Mouse (Mus musculus) liver, embryonic 11.5 days (tissue): Measurements from ENCODE around the gene Ptpn5. TPM values are rescaled to one million over a fixed set of nuclear protein-coding genes. Genes with fewer than 3 reads are reported as not detected.

Experiments
- ATAC-seq: fragments of 200-750 bp; cut with Nextera tagmentation; replicated peaks from 2 replicates; pipeline ENCODE4 v1.8.0; 2017; ENCODE audit warnings: moderate number of reproducible peaks, mild to moderate bottlenecking, moderate TSS enrichment, moderate library complexity; ENCODE audit not compliant: low FRiP score
- DNase-seq: peaks from one replicate; pipeline ENCODE4 v3.0.0-alpha.2; 2017; ENCODE audit warnings: low spot score
- H3K27ac ChIP-seq: fragments of 300-500 bp; sonication (generic); 2 replicates; pipeline ENCODE4 v1.5.1; 2014; ENCODE audit warnings: mild to moderate bottlenecking, low read depth, low read length, control low read depth
- H3K27me3 ChIP-seq: fragments of 300-500 bp; sonication (generic); replicated peaks from 2 replicates; pipeline ENCODE4 v1.6.1; 2014; ENCODE audit warnings: low read length, mixed read lengths; ENCODE audit not compliant: control insufficient read depth, insufficient read depth
- H3K36me3 ChIP-seq: fragments of 300-500 bp; sonication (generic); 2 replicates; pipeline ENCODE4 v1.6.1; 2014; ENCODE audit warnings: mild to moderate bottlenecking, low read length, moderate library complexity, mixed read lengths; ENCODE audit not compliant: control insufficient read depth, insufficient read depth
- H3K4me1 ChIP-seq: fragments of 300-500 bp; sonication (generic); replicated peaks from 2 replicates; pipeline ENCODE4 v1.6.1; 2014; ENCODE audit warnings: low read length, mixed read lengths; ENCODE audit not compliant: control insufficient read depth, insufficient read depth
- H3K4me2 ChIP-seq: fragments of 300-500 bp; sonication (generic); 2 replicates; pipeline ENCODE4 v1.6.1; 2014; ENCODE audit warnings: mild to moderate bottlenecking, control low read depth, moderate library complexity
- H3K4me3 ChIP-seq: fragments of 300-500 bp; sonication (generic); 2 replicates; pipeline ENCODE4 v1.5.1; 2014; ENCODE audit warnings: low read depth, low read length, control low read depth
- H3K9ac ChIP-seq: fragments of 300-500 bp; sonication (generic); 2 replicates; pipeline ENCODE4 v1.6.1; 2014; ENCODE audit warnings: low read depth, low read length, control low read depth
- H3K9me3 ChIP-seq: fragments of 300-500 bp; sonication (generic); 2 replicates; pipeline ENCODE4 v1.6.1; 2016; ENCODE audit warnings: low read length, inconsistent platforms, mixed read lengths; ENCODE audit not compliant: control insufficient read depth
- WGBS: fragments of 180-500 bp; shearing (Covaris S2); extraction: QIAGEN DNeasy Blood & Tissue Kit; methylation state at CpG from one replicate; pipeline ENCODE4 v1.1.7; 2014; 5-methylcytosine and 5-hydroxymethylcytosine counted together
- polyA plus RNA-seq: library from polyadenylated mRNA; unstranded; fragments of >200 nt; fragmentation: Nextera tagmentation; extraction: Ambion mirVana; gene quantifications from 2 replicates; pipeline ENCODE4 v1.2.1, GENCODE M21; 2014

Ptpn5 gene
- polyA plus RNA-seq, 1 experiment from 2014 or later: 0.10 TPM

DNA sequence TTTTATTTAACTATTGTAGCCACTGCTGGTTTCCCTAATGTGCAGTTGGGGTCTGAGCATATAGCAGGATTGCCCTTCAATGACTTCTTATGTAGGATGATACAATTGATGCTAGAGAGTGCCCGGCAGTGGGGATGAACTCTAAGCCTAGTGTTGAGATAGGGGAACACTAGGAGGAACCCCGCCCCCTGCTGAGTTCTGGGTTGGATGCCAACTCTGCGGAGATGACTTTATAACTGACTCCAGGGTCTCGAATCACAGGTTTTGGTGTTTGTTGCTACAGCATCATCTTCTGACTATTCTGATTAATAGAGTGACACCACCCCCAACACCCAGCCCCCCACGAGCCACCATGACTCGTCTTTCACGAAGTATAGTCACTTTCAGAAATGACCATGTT, 14.8 kb upstream of the Ptpn5 start:
- 82% methylated on average over 7 of the region's 7 CpGs for WGBS

DNA sequence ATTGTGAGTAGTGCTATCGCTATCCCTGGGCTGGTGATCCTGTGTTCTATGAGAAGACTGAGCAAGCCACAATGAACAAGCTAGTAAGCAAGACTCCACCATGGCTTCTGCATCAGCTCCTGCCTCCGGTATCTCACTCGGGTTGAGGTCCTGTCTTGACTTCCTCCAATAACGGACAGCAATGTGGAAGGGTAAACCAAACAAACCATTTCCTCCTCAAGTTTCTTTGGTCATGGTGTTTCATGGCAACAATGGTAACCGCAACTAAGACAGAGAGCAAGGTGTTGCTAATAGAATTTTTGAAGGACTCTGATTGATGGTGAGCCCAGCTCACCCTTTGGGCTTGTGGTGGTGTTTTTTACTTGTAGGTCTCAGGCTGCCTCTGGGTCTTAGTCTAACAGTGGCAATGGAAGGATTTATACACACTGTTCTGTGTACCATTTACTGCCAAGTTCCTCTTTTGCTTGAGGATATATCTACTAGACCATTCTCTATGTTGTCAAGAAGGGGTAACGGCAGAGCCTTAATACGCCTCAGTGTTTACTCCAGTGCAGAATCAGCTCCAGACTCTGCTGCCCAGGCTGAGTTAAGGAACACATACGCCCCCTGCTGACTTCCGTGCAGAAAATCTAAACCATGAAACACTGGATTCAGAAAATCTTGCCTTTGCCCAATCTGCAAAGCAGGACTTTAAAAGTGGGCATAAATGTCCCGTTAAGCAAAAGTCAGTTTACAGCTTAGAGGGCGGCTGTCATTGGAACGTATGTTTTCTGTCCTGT, 12.7 kb upstream of the Ptpn5 start:
- Histone ChIP-seq H3K4me2 (no peak overlapping the region), H3K4me3 (no peak overlapping the region), H3K9ac (no peak overlapping the region), H3K27me3 (no peaks in the 10 kb centered on the region), H3K4me1 (no peaks in the 10 kb centered on the region), H3K9me3 (no peaks in the 10 kb centered on the region), H3K36me3 (no peaks in the 10 kb centered on the region), H3K27ac (no peak overlapping the region)
- DNase-seq (no peak), ATAC-seq (no peak)
- WGBS: 44% methylated on average over 12 of the region's 12 CpGs

More for the DNA sequence above, 14.8 kb upstream of the Ptpn5 start:
- Histone ChIP-seq H3K4me1 (no peaks in the 10 kb centered on the region), H3K4me3 (no peak overlapping the region), H3K4me2 (no peak overlapping the region), H3K27me3 (no peaks in the 10 kb centered on the region), H3K9ac (no peak overlapping the region), H3K9me3 (no peaks in the 10 kb centered on the region), H3K27ac (no peak overlapping the region), H3K36me3 (no peaks in the 10 kb centered on the region)
- DNase-seq: no peak
- ATAC-seq: no peak

DNA sequence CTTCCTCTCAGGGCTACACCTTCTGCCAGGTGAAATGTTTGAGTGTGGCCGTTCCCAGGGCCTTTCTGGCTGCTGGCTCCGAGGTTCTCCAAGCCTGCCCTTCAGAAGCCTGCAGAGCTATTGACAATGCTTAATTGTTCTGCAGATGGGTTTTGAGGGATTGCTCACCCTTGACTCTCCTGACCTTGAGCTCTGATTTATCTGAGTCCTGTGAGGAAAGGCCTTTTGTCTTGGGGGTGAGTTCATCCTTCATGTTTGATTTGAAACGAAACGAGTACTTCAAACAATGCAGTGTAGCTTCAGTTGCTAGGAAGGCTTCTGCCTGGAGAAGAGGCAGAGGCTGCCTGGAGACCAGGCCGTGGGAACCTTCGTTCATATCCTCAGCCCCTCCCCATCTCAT, 10.8 kb upstream of the Ptpn5 start:
- DNase-seq (no peak), ATAC-seq (no peak)
- H3K4me1 ChIP-seq: no peaks in the 10 kb centered on the region
- H3K9ac ChIP-seq: no peak overlapping the region
- no peaks in the 10 kb centered on the region for H3K36me3 ChIP-seq
- H3K9me3 ChIP-seq: no peaks in the 10 kb centered on the region
- WGBS: 25% methylated on average over 6 of the region's 6 CpGs
- H3K27ac ChIP-seq: no peak overlapping the region
- no peak overlapping the region for H3K4me2 ChIP-seq
- H3K27me3 ChIP-seq: no peaks in the 10 kb centered on the region
- no peak overlapping the region for H3K4me3 ChIP-seq

DNA sequence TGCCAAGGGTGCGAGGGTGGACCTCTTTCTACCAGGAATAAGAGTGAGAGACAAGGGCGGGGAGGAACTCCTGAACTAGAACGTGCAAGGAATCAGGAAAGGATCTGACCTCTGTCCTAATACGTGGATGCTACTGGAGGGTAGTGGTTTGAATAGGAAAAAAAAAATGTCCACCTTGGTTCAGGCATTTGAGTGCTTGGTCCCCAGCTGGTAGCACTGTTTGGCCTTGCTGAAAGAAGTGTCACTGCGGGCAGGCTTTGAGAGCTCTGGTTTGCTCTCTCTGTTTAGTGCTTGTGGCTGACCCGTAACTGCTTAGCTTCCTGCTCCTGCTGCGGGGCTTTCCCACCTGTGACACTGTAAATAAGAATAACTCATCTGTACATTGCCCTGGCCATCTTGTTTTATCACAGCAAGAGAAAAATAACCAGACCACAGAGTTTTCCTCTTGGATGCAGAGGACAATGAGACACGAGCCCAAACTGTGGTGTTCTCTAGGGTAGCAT, 6.4 kb upstream of the Ptpn5 start:
- ATAC-seq (no peak), DNase-seq (no peak)
- peaks cover 5% of the 10 kb centered on the region; the same call in 1 of the 2 replicates for H3K27me3 ChIP-seq
- H3K27ac ChIP-seq: no peak overlapping the region
- WGBS: 75% methylated on average over 8 of the region's 8 CpGs
- H3K9ac ChIP-seq: no peak overlapping the region
- H3K4me1 ChIP-seq: no peaks in the 10 kb centered on the region
- H3K4me3 ChIP-seq: no peak overlapping the region
- H3K4me2 ChIP-seq: no peak overlapping the region
- H3K36me3 ChIP-seq: no peaks in the 10 kb centered on the region
- H3K9me3 ChIP-seq: no peaks in the 10 kb centered on the region

DNA sequence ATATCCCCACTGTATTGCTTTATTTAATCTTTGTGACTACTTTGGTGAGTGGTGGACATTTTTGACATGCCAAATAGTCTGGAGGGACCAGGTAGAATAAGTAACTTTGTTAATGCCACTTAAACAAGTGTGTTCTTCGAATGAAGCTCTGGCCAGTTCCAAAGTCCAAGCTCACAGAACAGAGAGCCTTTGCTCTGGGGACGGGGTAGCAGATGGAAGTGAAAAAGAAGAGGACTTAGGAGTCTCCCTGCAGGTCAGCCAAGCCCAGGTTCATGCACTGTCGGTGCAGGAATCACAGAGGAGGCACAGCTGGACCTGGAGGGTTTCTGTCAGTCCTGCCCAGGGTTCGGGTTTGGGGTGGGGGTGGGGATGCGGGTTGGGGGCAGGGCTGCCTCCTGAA, 1.1 kb upstream of the Ptpn5 start:
- H3K27me3 ChIP-seq: peaks cover 52% of the 10 kb centered on the region
- H3K9ac ChIP-seq: no peak overlapping the region
- H3K4me2 ChIP-seq: no peak overlapping the region
- H3K9me3 ChIP-seq: no peaks in the 10 kb centered on the region
- H3K4me1 ChIP-seq: no peaks in the 10 kb centered on the region
- ATAC-seq (no peak), DNase-seq (no peak)
- no peaks in the 10 kb centered on the region for H3K36me3 ChIP-seq
- H3K4me3 ChIP-seq: no peak overlapping the region
- WGBS: 33% methylated on average over 5 of the region's 5 CpGs
- H3K27ac ChIP-seq: no peak overlapping the region

DNA sequence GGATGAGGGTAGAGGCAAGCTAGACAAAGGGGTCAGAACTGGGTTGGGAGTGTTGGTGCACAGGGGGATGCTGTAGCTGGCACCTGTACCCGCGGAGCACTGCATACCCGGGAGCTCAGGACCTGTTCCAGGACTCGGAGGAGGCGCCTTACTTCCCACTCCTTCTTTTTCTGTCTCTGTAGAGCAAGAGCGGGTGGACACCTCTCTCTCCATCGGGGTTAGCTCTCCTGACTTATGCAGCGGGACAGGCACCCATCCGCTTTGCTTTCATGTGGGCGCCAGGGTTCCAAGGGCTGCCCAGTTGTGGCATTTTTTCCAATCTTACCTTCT, 588 bp downstream of the Ptpn5 start:
- peak overlapping the region; percentile 54 for H3K4me3 ChIP-seq

DNA sequence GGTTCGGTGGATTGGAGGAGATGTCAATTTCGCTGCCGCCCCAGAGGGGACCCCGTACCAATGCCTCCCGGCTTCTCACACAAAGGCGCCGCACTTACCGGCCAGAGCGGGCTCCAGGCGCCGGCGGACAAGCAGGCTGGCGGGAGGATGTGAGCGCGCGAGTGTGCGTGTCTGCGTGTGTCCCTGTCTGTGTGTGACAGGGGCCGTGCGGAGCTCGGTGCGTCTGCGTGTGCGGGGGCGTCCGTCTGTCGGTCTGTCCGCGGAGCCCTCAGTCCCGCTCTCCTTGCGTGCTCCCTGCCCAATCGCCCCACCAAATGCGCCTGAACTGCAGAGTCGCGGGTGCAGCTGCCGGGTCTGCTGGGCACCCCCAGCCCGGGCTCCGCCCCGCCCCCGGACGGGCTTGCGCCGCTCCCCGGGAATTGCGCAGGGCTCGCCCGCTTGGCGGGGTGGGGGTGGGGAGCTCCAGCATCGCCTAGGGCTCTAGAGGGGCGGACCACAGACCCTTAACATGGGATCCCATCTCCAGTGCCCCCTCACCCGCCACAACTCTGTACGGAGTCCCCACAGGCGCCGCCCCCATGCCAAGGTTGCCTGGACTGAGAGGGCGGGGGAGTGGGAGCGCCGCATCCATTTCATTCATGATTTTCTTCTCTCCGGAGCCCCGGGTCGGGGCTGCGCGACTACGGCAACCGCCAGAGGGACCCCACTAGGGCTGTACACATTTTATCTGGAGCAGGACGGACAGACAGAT, 1.1 kb downstream of the Ptpn5 start:
- Histone ChIP-seq H3K9me3 (no peaks in the 10 kb centered on the region), H3K4me2 (peak overlapping the region; percentile 77), H3K4me3 (peak overlapping the region; percentile 54), H3K27ac (no peak overlapping the region), H3K27me3 (peaks cover 55% of the 10 kb centered on the region), H3K9ac (no peak overlapping the region), H3K36me3 (no peaks in the 10 kb centered on the region), H3K4me1 (no peaks in the 10 kb centered on the region)
- no peak; the same call in 1 of the 2 replicates for ATAC-seq
- WGBS: 2% methylated on average over 65 of the region's 65 CpGs
- DNase-seq: peak; percentile 49

More for the DNA sequence above, 588 bp downstream of the Ptpn5 start:
- 6% methylated on average over 10 of the region's 10 CpGs for WGBS
- Histone ChIP-seq H3K9me3 (no peaks in the 10 kb centered on the region), H3K27ac (no peak overlapping the region), H3K27me3 (peaks cover 55% of the 10 kb centered on the region), H3K9ac (no peak overlapping the region), H3K36me3 (no peaks in the 10 kb centered on the region), H3K4me1 (no peaks in the 10 kb centered on the region), H3K4me2 (peak overlapping the region; percentile 77)
- DNase-seq: no peak
- ATAC-seq: no peak; the same call in 1 of the 2 replicates

DNA sequence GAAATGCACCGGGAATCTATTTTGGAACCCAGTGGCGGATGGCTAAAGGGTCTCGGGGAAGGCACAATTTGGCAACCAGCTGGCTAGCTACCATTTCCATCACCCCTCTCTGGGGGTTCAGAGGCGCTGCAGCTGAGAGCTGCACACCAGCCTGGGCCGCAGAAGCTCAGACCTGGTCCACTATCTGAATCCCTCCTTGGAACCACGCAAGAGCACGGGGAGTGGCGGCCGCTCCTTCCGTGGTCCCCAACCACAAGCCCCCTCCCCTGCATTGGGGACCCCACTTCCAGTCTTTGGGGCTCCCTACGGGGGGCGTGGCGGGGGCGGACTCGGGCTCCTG, 1.7 kb downstream of the Ptpn5 start:
- DNase-seq (no peak), ATAC-seq (no peak; the same call in 1 of the 2 replicates)
- Histone ChIP-seq H3K4me3 (peak overlapping the region; percentile 54), H3K4me1 (no peaks in the 10 kb centered on the region), H3K9me3 (no peaks in the 10 kb centered on the region), H3K27ac (no peak overlapping the region), H3K36me3 (no peaks in the 10 kb centered on the region), H3K27me3 (peaks cover 55% of the 10 kb centered on the region), H3K4me2 (peak overlapping the region; percentile 77), H3K9ac (no peak overlapping the region)
- WGBS: 5% methylated on average over 15 of the region's 15 CpGs
